Mouse (Mus musculus) c-Kit-positive CD71-negative TER-119-negative erythroid progenitor cells, embryonic 14.5 days (primary cell): ENCODE data around the gene Tmem160.
A peak's percentile ranks its signal among the peaks of the same experiment; 100 is the strongest.

ENCODE experiments used
- DNase-seq: peaks from one replicate; pipeline ENCODE4 v3.0.0-alpha.2; 2013; ENCODE audit warnings: low read depth

Tmem160 gene

GRCm38 (mm10) chr7:16452587-16453073 is at the start of gene Tmem160:
Gene Tmem160 (plus strand): TSS chr7:16452779.
- DNase-seq = peak; percentile 72

DNA sequence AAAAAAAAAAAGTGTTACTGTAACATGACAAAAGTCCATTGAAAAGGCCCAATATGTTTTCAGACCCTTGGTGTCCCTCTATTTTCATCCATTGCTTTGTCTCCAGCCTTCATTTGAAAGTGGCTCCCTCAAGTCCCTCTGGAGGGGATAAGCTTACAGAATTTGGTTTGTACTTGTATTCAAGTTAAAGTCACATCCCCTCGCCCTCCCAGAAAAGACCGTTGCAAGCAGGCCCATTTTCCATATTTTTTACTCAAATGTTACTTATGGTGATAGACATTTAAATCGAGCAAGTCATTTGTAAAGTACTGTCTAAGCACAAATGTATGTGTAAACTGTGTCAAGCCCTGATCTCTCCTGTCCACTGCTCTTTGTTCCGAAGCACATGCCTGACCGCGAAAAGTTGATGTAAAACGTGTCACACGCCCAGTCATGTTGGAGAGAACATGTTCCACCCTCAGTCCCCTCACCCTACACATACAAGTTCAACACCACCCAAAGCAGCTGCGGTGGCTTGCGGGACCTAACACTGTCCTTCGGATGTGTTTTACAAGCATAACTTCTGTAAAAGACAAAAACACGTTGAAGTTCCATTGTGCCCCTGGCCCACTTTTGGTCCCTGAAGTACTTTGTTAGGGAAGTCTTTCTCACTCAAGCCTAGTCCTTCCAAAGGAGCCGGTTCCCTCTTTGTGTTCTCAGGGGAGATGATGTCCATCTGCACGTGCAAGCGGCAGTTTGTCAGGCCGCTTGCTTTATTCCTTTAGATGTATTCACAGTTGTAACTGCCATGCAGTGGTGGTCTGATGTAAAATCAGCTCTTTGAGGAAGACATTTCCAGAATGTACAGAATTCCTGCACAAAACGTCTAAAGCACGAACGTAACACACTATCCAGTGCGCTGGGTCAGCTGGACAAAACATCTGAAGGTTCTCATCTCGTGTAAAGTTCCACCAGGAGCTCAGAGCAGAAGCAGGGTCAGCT is 49.3 kb upstream of the Tmem160 start:
- no peak for DNase-seq

DNA sequence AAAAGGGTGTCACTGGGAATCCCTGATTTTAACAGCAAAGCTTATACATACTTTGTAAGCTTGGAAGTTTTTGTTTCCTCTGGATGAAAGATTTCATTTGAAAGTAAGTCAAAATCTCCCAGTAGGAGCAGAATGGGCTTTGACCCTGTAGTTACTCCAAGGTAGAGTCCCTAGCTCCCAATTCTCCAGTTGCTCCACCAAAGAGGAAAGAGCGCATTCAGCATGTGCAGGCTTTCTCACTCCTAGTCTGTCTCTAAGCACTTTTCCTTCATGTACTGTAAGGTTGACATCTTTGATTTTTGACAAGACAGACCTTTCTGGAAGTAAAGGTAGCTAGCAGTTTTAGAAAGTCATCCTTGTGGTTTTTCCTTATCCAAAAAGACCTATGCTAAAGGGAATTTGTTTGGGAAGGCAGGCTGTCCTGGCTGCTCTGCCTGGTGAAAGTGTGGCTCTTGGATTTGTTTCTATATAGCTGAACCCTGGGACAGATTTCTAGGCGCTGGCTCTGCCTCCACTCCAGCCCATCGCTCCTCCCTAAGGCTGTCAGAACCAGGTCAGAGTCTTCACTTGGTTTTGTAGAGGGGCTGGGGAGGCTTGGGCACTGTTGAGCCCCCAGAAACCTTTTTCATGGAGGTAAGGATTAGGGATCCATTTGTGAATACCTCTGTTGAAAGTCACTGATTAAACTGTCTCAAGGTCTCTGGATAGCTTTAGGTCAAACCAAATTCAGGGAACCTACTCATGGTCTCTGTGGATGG is 48.1 kb upstream of the Tmem160 start:
- DNase-seq = no peak

- no peak for DNase-seq
Observed at GRCm38 (mm10) chr7:16405073-16405455, 47.5 kb upstream of the Tmem160 start.

GRCm38 (mm10) chr7:16405516-16406351 is 46.8 kb upstream of the Tmem160 start:
- no peak for DNase-seq

GRCm38 (mm10) chr7:16406978-16407377 is 45.6 kb upstream of the Tmem160 start:
- no peak for DNase-seq

GRCm38 (mm10) chr7:16411100-16411499 is 41.5 kb upstream of the Tmem160 start:
- DNase-seq = no peak

GRCm38 (mm10) chr7:16412220-16412896 is 40.2 kb upstream of the Tmem160 start:
- no peak for DNase-seq

DNA sequence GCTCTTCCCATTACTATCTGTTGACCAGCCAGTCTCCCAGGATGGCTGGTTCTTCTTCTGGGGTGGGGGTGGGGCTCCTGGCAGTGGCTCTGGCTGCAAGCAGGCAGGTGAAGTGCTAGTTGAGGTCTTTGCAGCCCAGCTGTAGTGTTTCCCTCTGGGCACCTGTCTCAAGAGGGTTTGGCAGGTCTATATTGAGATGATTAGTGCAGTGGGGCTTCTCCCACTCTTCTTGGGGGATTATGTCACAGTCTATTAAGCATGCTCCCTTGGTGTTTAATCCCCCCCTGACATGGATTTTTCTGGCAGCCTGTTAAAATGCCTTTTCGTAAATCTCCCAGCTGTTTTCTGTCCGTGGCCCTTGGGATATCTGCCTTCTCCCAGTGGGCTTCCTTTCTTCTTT is 39.6 kb upstream of the Tmem160 start:
- DNase-seq = no peak

GRCm38 (mm10) chr7:16415426-16415825 is 37.2 kb upstream of the Tmem160 start:
- no peak for DNase-seq

- DNase-seq = no peak
Observed at GRCm38 (mm10) chr7:16417141-16417771, 35.3 kb upstream of the Tmem160 start.

- DNase-seq = no peak
Observed at GRCm38 (mm10) chr7:16418713-16419112, 33.9 kb upstream of the Tmem160 start.

- no peak for DNase-seq
Observed at GRCm38 (mm10) chr7:16420493-16421118, 32.0 kb upstream of the Tmem160 start.

DNA sequence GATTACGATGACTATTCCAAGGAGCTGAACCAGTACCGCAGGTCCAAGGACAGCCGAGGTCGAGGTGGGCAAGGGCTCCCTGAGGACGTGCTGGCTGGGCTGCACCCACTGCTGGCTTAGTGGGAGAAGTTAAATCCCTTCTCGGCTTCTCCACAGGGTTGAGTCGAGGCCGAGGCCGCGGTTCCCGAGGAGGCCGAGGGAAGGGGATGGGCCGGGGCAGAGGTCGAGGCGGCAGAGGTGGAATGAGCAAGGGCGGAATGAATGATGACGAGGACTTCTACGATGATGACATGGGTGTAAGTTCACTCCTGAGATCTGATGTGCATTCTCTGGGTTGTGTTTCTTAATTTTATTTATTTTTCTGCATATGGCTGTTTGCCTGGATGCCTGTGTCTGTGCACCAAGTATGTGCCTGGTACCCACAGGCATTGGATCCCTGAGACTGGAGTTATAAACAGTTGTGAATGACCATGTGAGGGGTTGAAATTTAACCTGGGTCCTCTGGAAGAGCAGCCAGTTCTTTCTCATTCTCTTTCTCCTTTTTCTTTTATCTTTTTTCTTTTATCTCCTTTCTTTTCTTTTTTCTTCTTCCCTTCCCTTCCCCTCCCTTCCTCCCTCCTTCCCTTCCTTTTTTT is 30.2 kb upstream of the Tmem160 start:
- no peak for DNase-seq

DNA sequence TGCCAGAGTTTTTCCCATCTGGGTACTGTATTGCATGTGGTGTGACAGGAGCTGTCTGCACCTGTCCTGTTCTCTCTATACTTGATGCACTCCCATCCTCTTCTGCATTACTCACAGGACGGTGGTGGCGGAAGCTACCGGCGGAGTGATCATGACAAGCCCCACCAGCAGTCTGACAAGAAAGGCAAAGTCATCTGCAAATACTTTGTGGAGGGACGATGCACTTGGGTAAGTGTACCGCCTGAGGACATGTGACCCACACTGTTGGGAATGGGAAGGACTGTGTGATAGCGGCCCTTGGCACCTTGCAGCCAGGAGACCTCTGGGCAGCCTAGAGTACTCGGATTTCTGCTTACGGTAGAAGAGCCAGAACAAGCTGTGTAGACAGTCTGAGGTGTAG is 28.8 kb upstream of the Tmem160 start:
- no peak for DNase-seq

DNA sequence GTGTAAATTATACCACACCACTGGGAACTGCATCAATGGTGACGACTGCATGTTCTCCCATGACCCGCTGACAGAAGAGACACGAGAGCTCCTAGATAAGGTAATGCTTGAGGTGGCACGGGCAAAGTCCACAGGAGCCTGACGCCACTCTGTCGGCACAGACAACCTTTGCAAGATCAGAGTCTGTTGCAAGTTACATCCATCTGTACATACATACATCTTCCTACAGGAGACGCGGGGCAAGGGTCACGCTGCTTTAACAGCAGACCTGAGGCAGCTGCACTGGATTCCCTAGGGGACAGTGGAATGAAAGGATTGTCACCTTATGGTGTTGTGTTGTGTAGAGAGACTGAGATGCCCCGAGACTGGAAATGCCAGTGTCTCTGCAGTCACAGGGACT is 26.9 kb upstream of the Tmem160 start:
- DNase-seq = no peak

- DNase-seq = no peak
Observed at GRCm38 (mm10) chr7:16426129-16426729, 26.4 kb upstream of the Tmem160 start.

- DNase-seq = no peak
Observed at GRCm38 (mm10) chr7:16433352-16433971, 19.1 kb upstream of the Tmem160 start.

GRCm38 (mm10) chr7:16435088-16435487 is 17.5 kb upstream of the Tmem160 start:
- no peak for DNase-seq
